Mouse (Mus musculus) cerebellum, adult 9-11 months (tissue): ENCODE measurements around the gene Nup160.

Experiments
- DNase-seq: peaks from one replicate; pipeline ENCODE4 v3.0.0; 2022

The Nup160 gene

GRCm38 (mm10) chr2:90666591-90667387 lies 10.2 kb upstream of the Nup160 start:
- DNase-seq: no peak

DNA sequence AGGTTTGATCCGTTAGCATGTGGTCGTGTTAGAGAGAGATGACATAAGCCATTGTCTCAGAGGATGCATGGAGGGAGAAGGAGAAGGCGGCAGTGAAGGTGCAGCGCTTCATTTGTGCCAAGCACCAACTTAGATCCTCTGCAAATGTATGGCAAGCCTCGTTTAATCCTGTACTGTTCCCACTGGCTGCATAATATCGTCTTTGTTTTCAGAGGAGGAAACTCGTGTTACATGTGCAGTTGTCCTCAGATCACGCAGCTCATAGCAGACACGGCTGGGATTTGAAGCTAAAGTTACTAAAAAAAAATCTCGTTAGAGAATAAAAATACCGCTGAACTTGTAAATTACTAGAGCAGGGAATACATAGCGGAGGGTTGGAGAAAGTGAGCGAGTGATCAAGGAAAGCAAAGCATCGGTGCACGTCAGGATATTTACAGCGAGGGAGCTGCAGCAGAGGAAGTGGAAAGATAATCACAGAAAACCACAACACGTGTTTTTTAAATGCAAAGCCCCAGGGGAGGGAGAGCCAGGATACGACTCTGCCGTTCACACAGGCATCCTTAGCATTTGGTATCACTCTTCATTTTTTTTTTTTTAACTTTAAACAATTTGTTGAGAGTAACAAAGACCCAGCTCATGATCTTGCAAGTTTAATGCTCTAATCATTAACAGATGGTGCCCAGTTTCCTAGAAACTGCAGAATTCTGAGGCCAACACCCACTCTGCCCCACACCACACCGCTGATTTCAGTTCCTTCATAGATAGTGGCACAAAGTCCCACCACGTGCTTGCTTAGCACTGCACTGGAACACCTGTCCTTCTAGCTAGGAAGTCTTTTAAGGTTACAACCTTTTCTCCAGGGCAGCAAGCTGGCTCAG lies 9.4 kb upstream of the Nup160 start:
- no peak for DNase-seq

DNA sequence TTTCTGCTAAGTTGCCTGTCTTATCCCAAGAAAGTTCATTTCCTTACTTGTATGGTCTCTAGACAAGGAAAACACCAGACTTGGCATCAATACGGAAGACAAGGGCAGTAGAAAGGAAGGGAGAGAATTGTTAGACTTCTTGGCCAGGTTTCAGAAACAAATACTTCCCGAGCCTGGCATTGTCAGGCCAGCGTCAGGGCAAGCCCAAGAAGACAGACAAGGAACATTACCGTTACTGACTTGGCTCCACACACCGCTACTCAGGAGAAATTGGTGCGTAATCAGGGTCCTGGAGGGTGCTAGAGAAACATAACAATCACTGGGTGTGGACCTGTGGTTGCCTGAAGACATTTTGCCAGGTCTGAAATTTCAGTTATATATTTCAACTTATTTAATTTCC lies 6.7 kb upstream of the Nup160 start:
- DNase-seq: no peak

- DNase-seq: no peak
Measured at GRCm38 (mm10) chr2:90673339-90673738, 3.7 kb upstream of the Nup160 start.

DNA sequence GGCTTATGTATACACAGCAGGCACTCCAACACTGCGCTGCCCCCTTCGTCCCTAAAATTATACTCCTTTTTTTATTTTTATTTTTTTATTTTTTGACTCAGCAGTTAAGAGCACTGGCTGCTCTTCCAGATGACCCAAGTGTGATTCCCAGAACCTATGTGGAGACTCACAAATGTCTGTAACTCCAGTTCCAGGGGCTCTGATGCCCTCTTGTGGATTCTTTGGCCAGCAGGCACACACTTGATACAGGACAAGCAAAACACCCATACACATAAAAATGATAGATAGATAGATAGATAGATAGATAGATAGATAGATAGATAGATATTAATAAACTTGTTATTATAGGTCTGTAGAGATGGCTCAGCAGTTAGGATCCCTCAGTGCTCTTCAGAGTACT lies 2.5 kb upstream of the Nup160 start:
- no peak for DNase-seq

GRCm38 (mm10) chr2:90675488-90675887 lies 1.5 kb upstream of the Nup160 start:
- DNase-seq: no peak

- DNase-seq: peak; percentile 26
Measured at GRCm38 (mm10) chr2:90678256-90679060, 1.4 kb downstream of the Nup160 start.

GRCm38 (mm10) chr2:90679061-90679810 lies 2.2 kb downstream of the Nup160 start:
- DNase-seq: peak; percentile 88

DNA sequence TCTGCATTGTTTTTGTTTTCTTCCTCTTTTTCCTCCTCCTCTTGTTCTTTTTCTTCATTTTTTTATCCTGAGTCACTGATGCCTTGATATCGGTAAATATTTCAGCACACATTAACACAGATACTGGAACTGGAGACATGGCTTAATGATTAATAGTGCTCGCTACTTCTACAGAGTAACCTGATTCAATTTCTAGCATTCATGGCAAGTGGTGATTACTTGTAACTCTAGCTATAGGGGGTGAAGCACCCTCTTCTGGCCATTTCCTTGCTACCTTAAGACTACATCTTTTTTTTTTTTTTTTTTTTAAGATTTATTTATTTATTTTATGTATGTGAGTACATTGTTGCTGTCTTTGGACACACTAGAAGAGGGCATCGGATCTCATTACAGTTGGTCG lies 23.9 kb downstream of the Nup160 start:
- no peak for DNase-seq

- no peak for DNase-seq
Measured at GRCm38 (mm10) chr2:90708548-90708947, 31.5 kb downstream of the Nup160 start.

GRCm38 (mm10) chr2:90715555-90716092 lies 38.6 kb downstream of the Nup160 start:
- DNase-seq: no peak

DNA sequence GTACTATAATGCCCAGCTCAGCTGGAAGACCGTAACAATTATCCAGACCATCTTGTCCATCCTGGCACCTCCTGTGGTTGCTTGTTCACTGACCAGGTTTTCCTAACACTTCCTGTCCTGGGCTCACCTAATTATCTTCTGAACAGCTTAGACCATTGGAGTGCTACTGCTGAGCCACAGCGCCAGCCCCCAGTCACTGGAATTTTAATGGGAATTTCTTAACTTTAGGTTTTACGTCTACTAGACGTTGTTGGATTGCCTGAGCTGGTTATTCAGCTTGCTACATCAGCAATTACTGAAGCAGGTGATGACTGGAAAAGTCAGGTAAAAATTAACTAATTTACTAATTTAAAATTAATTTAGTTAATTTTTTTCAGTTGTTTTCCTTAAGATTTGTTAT lies 40.4 kb downstream of the Nup160 start:
- no peak for DNase-seq

- no peak for DNase-seq
Measured at GRCm38 (mm10) chr2:90717948-90718347, 40.9 kb downstream of the Nup160 start.

DNA sequence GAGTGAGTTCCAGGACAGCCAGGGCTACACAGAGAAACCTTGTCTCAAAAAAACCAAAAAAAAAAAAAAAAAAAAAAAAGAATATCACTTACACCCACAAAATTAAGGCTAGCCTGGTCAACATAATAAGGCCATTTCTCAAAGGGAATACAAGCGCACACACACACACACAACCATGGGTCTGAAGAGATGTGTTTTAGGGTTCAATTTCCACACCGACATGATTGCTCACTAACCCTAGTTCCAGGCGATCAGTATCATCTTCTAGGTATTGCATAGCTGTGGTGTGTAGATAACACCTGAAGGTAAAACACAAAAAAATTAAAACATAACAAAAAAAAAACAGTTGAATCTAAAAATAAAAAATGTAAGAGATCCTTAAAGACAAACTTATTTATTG lies 49.8 kb downstream of the Nup160 start:
- no peak for DNase-seq

GRCm38 (mm10) chr2:90735326-90735725 lies 58.3 kb downstream of the Nup160 start:
- DNase-seq: no peak

DNA sequence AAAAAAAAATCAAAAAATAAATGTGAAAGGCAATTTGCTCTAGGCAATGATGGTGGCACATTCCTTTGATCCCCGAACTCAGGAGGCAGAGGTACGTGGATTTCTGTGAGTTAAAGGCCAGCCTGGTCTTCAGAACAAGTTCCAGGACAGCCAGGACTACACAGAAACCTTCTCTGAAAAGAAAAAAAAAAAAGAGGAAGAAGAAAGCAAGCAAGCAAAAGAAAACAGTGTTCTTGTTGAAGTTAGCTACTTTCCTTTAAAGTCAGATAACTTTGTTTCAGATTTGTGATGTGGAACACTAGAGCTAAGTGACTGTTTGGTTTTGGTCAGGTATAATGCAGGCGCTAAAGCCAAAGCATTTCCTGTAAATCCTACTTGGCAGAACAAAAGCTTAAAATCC lies 61.8 kb downstream of the Nup160 start:
- no peak for DNase-seq

- no peak for DNase-seq
Measured at GRCm38 (mm10) chr2:90739327-90739726, 62.3 kb downstream of the Nup160 start.

- DNase-seq: no peak
Measured at GRCm38 (mm10) chr2:90739921-90740320, 62.9 kb downstream of the Nup160 start.

- DNase-seq: peak; percentile 56
Measured at GRCm38 (mm10) chr2:90744285-90745052, 67.5 kb downstream of the Nup160 start.

DNA sequence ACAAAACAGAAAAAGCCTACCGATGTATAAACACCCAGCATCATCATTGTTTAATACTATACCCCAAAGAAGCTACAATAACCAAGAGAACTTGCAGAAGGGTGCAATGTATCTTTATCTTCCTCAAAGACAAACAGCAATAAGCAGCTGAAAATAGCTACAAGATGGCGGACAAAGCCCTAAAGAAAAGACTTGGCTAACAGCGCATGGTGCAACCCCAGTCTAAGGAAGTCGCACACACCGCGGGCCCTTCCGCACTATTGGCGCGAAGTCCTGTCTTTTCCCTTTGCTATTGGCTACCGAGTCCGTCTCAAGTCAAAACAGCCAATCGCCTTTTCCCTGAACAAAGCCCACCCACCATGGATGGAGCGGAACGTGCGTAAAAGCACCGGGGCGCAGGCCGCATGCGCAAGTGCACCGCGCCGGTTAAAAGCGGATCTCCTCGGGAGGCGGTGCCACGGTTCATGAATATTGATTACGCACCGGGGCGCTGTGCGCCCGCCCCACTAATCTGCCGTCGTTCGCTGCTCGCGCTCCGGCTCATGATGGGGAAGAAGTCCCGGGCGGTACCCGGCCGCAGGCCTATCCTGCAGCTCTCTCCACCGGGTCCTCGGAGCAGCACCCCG lies 68.2 kb downstream of the Nup160 start, which contains the start of gene Fnbp4:
Gene Fnbp4 (plus strand): TSS at position 318 of the 626 bp plus-strand sequence.
- peak; percentile 99 for DNase-seq
